Mouse (Mus musculus) olfactory bulb, adult 2 months (tissue): ENCODE results near the gene Fam189b.
A peak's percentile ranks its signal among the peaks of the same experiment; 100 is the strongest.

ENCODE experiments used
- CTCF ChIP-seq: fragments of 200-500 bp; IDR thresholded peaks from 2 replicates; pipeline ENCODE4 v1.5.1; 2012; ENCODE audit warnings: low read depth, mild to moderate bottlenecking, low read length, moderate library complexity; ENCODE audit not compliant: insufficient read depth
- POLR2A ChIP-seq: fragments of 200-500 bp; IDR thresholded peaks from 2 replicates; pipeline ENCODE4 v1.6.1; 2012; ENCODE audit warnings: mild to moderate bottlenecking, low read depth, low read length, moderate library complexity; ENCODE audit not compliant: insufficient read depth

- TF ChIP-seq POLR2A, result 0 out of 2 replicates have a peak, but pooled peaks have one; percentile 23
- no peak for TF ChIP-seq CTCF
These were observed 24.3 kb upstream of the Fam189b start for GRCm38 (mm10) chr3:89158651-89159050.
